Mouse (Mus musculus) MEL (cell line): ENCODE measurements around the gene Flnb. TPM values are rescaled to one million over a fixed set of nuclear protein-coding genes. Genes with fewer than 3 reads are reported as not detected.

Experiments
- DNase-seq: peaks from one replicate; pipeline ENCODE4 v3.0.0; 2011; ENCODE audit warnings: low read depth, low spot score
- H3K27ac ChIP-seq: 2 replicates; pipeline ENCODE4 v1.5.1; 2012; ENCODE audit warnings: low read depth, mild to moderate bottlenecking, control low read depth, low read length, moderate library complexity; ENCODE audit not compliant: control insufficient read depth
- H3K27me3 ChIP-seq, 2 experiments: fragments of 150-350 bp in 1 of 2; sonication (generic) in 1 of 2; 2 replicates each; pipeline ENCODE4 v1.6.1; 2012; ENCODE audit warnings: low read length in 2 of 2, mild to moderate bottlenecking in 2 of 2, improper control_type of control experiment in 1 of 2, moderate library complexity in 1 of 2; ENCODE audit not compliant: insufficient read depth in 2 of 2, control insufficient read depth in 1 of 2
- H3K36me3 ChIP-seq, 2 experiments: 2 replicates each; pipeline ENCODE4 v1.6.1; 2012 to 2014; ENCODE audit warnings: low read length in 2 of 2, improper control_type of control experiment in 1 of 2, inconsistent platforms in 1 of 2, mild to moderate bottlenecking in 1 of 2; ENCODE audit not compliant: insufficient read depth in 2 of 2, control insufficient read depth in 1 of 2
- H3K4me1 ChIP-seq, 2 experiments: fragments of 150-350 bp in 1 of 2; sonication (generic) in 1 of 2; 2 replicates each; pipeline ENCODE4 v1.6.1; 2012; ENCODE audit warnings: low read length in 2 of 2, improper control_type of control experiment in 1 of 2, mild to moderate bottlenecking in 1 of 2; ENCODE audit not compliant: insufficient read depth in 2 of 2, control insufficient read depth in 1 of 2
- H3K4me3 ChIP-seq, 2 experiments: fragments of 150-350 bp in 1 of 2; sonication (generic) in 1 of 2; 2 replicates each; pipeline ENCODE4 v1.5.1; 2012; ENCODE audit warnings: low read depth in 2 of 2, low read length in 2 of 2, mild to moderate bottlenecking in 2 of 2, moderate library complexity in 2 of 2, control low read depth in 1 of 2, improper control_type of control experiment in 1 of 2; ENCODE audit not compliant: control insufficient read depth in 1 of 2, insufficient read depth in 1 of 2
- H3K79me2 ChIP-seq: 2 replicates; pipeline ENCODE4 v1.6.1; 2012; ENCODE audit warnings: mild to moderate bottlenecking, low read length, moderate library complexity; ENCODE audit not compliant: control insufficient read depth, poor library complexity, insufficient read depth
- H3K9ac ChIP-seq: 2 replicates; pipeline ENCODE4 v1.6.1; 2012; ENCODE audit warnings: low read depth, mild to moderate bottlenecking, control low read depth, low read length, moderate library complexity; ENCODE audit not compliant: control insufficient read depth, poor library complexity, severe bottlenecking
- H3K9me3 ChIP-seq: fragments of 150-350 bp; sonication (generic); replicated peaks from 2 replicates; pipeline ENCODE4 v1.6.1; 2012; ENCODE audit warnings: mild to moderate bottlenecking, low read length, improper control_type of control experiment, moderate library complexity; ENCODE audit not compliant: insufficient read depth
- CHD1 ChIP-seq: IDR thresholded peaks from 2 replicates; pipeline ENCODE4 v1.6.1; 2012; ENCODE audit warnings: low read depth, mild to moderate bottlenecking, inconsistent platforms, low read length, improper control_type of control experiment
- CHD2 ChIP-seq: IDR thresholded peaks from 2 replicates; pipeline ENCODE4 v1.6.1; 2011; ENCODE audit warnings: low read length, improper control_type of control experiment
- CTCF ChIP-seq, 3 experiments: IDR thresholded peaks in 2 of 3; conservative IDR thresholded peaks in 1 of 3; 2 replicates each; pipeline ENCODE4 v1.5.1; 2011 to 2012; ENCODE audit warnings: low read length in 3 of 3, low read depth in 2 of 3, mild to moderate bottlenecking in 2 of 3, improper control_type of control experiment in 1 of 3, inconsistent platforms in 1 of 3, mixed read lengths in 1 of 3, moderate library complexity in 1 of 3; ENCODE audit not compliant: control insufficient read depth in 1 of 3, insufficient read depth in 1 of 3, poor library complexity in 1 of 3, severe bottlenecking in 1 of 3
- E2F4 ChIP-seq: IDR thresholded peaks from 2 replicates; pipeline ENCODE4 v1.6.1; 2011; ENCODE audit warnings: low read depth, low read length, improper control_type of control experiment, borderline replicate concordance
- ELF1 ChIP-seq: IDR thresholded peaks from 2 replicates; pipeline ENCODE4 v1.6.1; 2014; ENCODE audit warnings: low read depth, mild to moderate bottlenecking, inconsistent platforms, low read length, improper control_type of control experiment, moderate library complexity
- ETS1 ChIP-seq: IDR thresholded peaks from 2 replicates; pipeline ENCODE4 v1.6.1; 2012; ENCODE audit warnings: low read depth, mild to moderate bottlenecking, inconsistent platforms, low read length, improper control_type of control experiment, moderate library complexity
- GABPA ChIP-seq: IDR thresholded peaks from 2 replicates; pipeline ENCODE4 v1.6.1; 2012; ENCODE audit warnings: low read depth, mild to moderate bottlenecking, inconsistent platforms, low read length, improper control_type of control experiment, moderate library complexity
- HCFC1 ChIP-seq: IDR thresholded peaks from 2 replicates; pipeline ENCODE4 v1.6.1; 2012; ENCODE audit warnings: low read depth, mild to moderate bottlenecking, inconsistent platforms, low read length, improper control_type of control experiment, moderate library complexity
- JUND ChIP-seq: IDR thresholded peaks from 2 replicates; pipeline ENCODE4 v1.6.1; 2011; ENCODE audit warnings: low read depth, mild to moderate bottlenecking, improper control_type of control experiment, low read length
- MAZ ChIP-seq: IDR thresholded peaks from 2 replicates; pipeline ENCODE4 v1.6.1; 2012; ENCODE audit warnings: low read depth, mild to moderate bottlenecking, inconsistent platforms, low read length, improper control_type of control experiment
- POLR2AphosphoS2 ChIP-seq: IDR thresholded peaks from 2 replicates; pipeline ENCODE4 v1.6.1; 2011; ENCODE audit warnings: low read length, improper control_type of control experiment
- SIN3A ChIP-seq: IDR thresholded peaks from 2 replicates; pipeline ENCODE4 v1.6.1; 2012; ENCODE audit warnings: low read length, improper control_type of control experiment, inconsistent platforms
- SMC3 ChIP-seq: IDR thresholded peaks from 2 replicates; pipeline ENCODE4 v1.6.1; 2011; ENCODE audit warnings: low read depth, low read length, improper control_type of control experiment
- USF2 ChIP-seq, 2 experiments: IDR thresholded peaks; 2 replicates each; pipeline ENCODE4 v1.6.1; 2011 to 2012; ENCODE audit warnings: improper control_type of control experiment in 2 of 2, low read length in 2 of 2, borderline replicate concordance in 1 of 2, inconsistent platforms in 1 of 2, low read depth in 1 of 2, mild to moderate bottlenecking in 1 of 2; ENCODE audit not compliant: insufficient read depth in 1 of 2
- ZC3H11A ChIP-seq: IDR thresholded peaks from 2 replicates; pipeline ENCODE4 v1.6.1; 2012; ENCODE audit warnings: low read depth, mild to moderate bottlenecking, inconsistent platforms, low read length, improper control_type of control experiment
- ZKSCAN1 ChIP-seq: IDR thresholded peaks from 2 replicates; pipeline ENCODE4 v1.6.1; 2012; ENCODE audit warnings: low read depth, mild to moderate bottlenecking, inconsistent platforms, low read length, improper control_type of control experiment, moderate library complexity
- ZMIZ1 ChIP-seq: IDR thresholded peaks from 2 replicates; pipeline ENCODE4 v1.6.1; 2012; ENCODE audit warnings: low read depth, mild to moderate bottlenecking, inconsistent platforms, low read length, improper control_type of control experiment, moderate library complexity
- ZNF384 ChIP-seq: IDR thresholded peaks from 2 replicates; pipeline ENCODE4 v1.6.1; 2012; ENCODE audit warnings: low read depth, mild to moderate bottlenecking, inconsistent platforms, low read length, improper control_type of control experiment
- polyA plus RNA-seq, 2 experiments: library from polyadenylated mRNA; stranded (reverse) in 1 of 2; unstranded in 1 of 2; fragments of >175 nt in 1 of 2; fragments of >200 nt in 1 of 2; gene quantifications; 2 replicates each; pipeline versions ENCODE4 v1.2.1 to v1.2.4; 2012; ENCODE audit warnings: low replicate concordance in 2 of 2, low read depth in 1 of 2; ENCODE audit not compliant: insufficient read length in 2 of 2, insufficient read depth in 1 of 2, missing spikeins in 1 of 2
- total RNA-seq: library from RNA; depleted of rRNA; stranded (reverse); fragments of 300-350 nt; gene quantifications from 2 replicates; pipeline ENCODE4 v1.2.3, GENCODE M21; 2012

The Flnb gene
- total and polyA plus RNA-seq, 3 experiments, result 1.0 to 3.1 TPM; not detected in 1

DNA sequence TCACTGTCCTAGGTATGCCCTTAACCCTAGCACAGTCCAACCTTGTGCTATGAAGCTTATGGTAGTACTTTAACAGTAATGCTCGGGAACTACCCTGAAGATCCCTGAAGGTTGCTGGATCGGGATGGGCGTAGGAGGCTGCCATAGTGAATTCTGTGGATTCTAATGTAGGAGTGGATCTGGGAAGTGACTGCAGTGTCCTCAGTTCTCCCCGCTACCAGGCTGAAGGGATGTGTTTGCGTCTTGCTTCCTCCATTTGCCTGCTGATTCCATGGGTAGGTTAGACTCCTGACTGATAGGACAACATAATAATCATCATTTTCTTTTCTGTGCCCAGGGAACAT lies 14.7 kb downstream of the Flnb start (continued):
- no peak for TF ChIP-seq ZC3H11A

DNA sequence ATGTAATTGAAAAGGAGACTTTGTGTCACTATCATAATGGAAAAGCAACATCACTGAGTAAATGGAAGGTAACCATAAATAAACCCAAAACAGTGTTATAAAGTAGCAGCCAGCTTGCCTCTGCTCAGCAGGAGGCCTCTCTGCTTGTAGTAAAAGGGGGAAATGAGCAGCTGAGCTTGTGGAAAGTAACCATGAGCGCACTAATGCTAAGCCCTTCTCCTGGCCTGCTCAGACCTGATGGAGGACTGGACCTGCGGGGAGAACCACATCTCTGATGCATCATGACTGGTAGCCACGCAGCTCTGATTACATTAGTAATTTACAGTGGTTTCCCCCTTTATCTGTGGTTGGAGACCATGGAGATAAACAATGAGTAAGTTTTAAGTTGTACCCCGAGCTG lies 15.7 kb downstream of the Flnb start:
- no peak overlapping the region for H3K9ac ChIP-seq
- no peaks in the 10 kb centered on the region for H3K27me3 ChIP-seq
- no peaks in the 10 kb centered on the region for H3K4me1 ChIP-seq
- H3K4me3 ChIP-seq, result no peak overlapping the region
- TF ChIP-seq HCFC1, result no peak
- no peak for TF ChIP-seq ZNF384
- TF ChIP-seq CHD1, result no peak
- TF ChIP-seq ZMIZ1, result no peak
- no peak for TF ChIP-seq CHD2
- TF ChIP-seq SIN3A, result no peak
- no peak for TF ChIP-seq ELF1
- TF ChIP-seq ZC3H11A, result no peak
- H3K9me3 ChIP-seq, result no peaks in the 10 kb centered on the region
- no peak overlapping the region for H3K27ac ChIP-seq
- no peak for DNase-seq
- H3K36me3 ChIP-seq, result no peaks in the 10 kb centered on the region
- H3K79me2 ChIP-seq, result no peaks in the 10 kb centered on the region

DNA sequence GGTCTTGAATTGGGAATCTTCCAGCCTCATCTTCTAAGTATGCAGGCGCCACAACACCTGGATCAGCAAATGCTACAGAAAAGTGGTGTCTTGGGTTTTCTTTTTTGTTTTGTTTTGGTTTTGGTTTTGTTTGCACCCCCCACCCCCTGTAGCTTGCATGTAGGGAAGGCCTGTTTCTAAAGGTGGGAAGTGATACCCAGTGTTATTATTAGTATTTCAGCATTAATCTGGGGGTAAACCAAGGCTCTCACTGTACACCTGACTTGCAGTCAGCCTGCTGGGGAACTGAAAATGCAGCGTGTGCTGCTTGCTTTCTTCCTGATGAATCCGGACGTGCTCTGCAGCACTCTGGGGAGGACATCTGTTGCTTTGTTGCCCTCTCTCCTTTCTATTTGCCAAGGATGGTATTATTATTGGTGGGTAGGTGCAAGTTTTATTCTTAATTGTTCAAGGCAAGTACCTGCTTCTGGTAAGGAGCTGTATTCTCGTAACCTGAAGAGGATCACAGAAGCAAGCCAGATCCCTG lies 20.9 kb downstream of the Flnb start:
- no peak overlapping the region for H3K9ac ChIP-seq
- TF ChIP-seq SMC3, result no peak
- no peak for TF ChIP-seq GABPA
- no peak for TF ChIP-seq USF2 (IDR thresholded peaks at IDR 0.05; ENCODE audit: borderline replicate concordance in 1 of 2, insufficient read depth in 1 of 2, low read depth in 1 of 2, low read length in 2 of 2)
- no peak overlapping the region for H3K27ac ChIP-seq
- H3K4me1 ChIP-seq, result no peaks in the 10 kb centered on the region
- no peaks in the 10 kb centered on the region for H3K9me3 ChIP-seq
- H3K36me3 ChIP-seq, result no peaks in the 10 kb centered on the region
- H3K27me3 ChIP-seq, result no peaks in the 10 kb centered on the region; a peak in 1 of 4 replicates
- no peak overlapping the region for H3K4me3 ChIP-seq
- no peak for DNase-seq
- no peaks in the 10 kb centered on the region for H3K79me2 ChIP-seq

GRCm38 (mm10) chr14:7839950-7840514 lies 22.3 kb downstream of the Flnb start:
- no peaks in the 10 kb centered on the region for H3K4me1 ChIP-seq
- no peak for TF ChIP-seq CHD2
- TF ChIP-seq CTCF (IDR thresholded peaks at IDR 0.05 in 2 of 3, conservative IDR thresholded peaks at IDR 0.05 in 1 of 3; ENCODE audit: control insufficient read depth in 1 of 3, insufficient read depth in 1 of 3, low read depth in 2 of 3, low read length in 3 of 3, poor library complexity in 1 of 3, severe bottlenecking in 1 of 3), result no peak
- TF ChIP-seq MAZ, result no peak
- no peak for TF ChIP-seq ZKSCAN1
- TF ChIP-seq SMC3, result no peak
- TF ChIP-seq CHD1, result no peak
- TF ChIP-seq JUND, result no peak
- TF ChIP-seq POLR2AphosphoS2, result no peak
- no peak for TF ChIP-seq GABPA
- TF ChIP-seq E2F4, result no peak
- TF ChIP-seq ZC3H11A, result no peak
- no peak for TF ChIP-seq ETS1

More at GRCm38 (mm10) chr14:7839950-7840514, 22.3 kb downstream of the Flnb start:
- no peak overlapping the region for H3K27ac ChIP-seq
- no peaks in the 10 kb centered on the region for H3K79me2 ChIP-seq
- no peaks in the 10 kb centered on the region; a peak in 1 of 4 replicates for H3K27me3 ChIP-seq
- no peak for DNase-seq
- no peak overlapping the region for H3K4me3 ChIP-seq
- no peak overlapping the region for H3K9ac ChIP-seq
- no peaks in the 10 kb centered on the region for H3K36me3 ChIP-seq
- no peaks in the 10 kb centered on the region for H3K9me3 ChIP-seq
